Mouse (Mus musculus): Measurements from ENCODE around the gene Kdelr2. TPM values are rescaled to one million over a fixed set of nuclear protein-coding genes. Genes with fewer than 3 reads are reported as not detected.

Kdelr2 gene
- total RNA-seq, 2 experiments from 2014 or later, result 114 to 116 TPM

GRCm38 (mm10) chr5:143470421-143471164 is 67.0 kb downstream of the Kdelr2 start:
- peak in 1 of 2 experiments; percentile 47 for DNase-seq

- DNase-seq, result no peak
These were observed 67.5 kb downstream of the Kdelr2 start for GRCm38 (mm10) chr5:143471165-143471546.

Other genes with a start within 250 kb of the Kdelr2 start
- 10 to 100 TPM; 11.3 to 11.7 TPM for gene Rbak, start 223.1 kb upstream of the Kdelr2 start, total RNA-seq (2021)
- gene Spdye4b, start 222.8 kb upstream of the Kdelr2 start, total RNA-seq (2021), result not detected
- not detected for gene Spdye4a, start 176.9 kb upstream of the Kdelr2 start, total RNA-seq (2021)
- 10 to 100 TPM; 22.2 to 22.9 TPM for gene Zfp12, start 168.7 kb upstream of the Kdelr2 start, total RNA-seq (2021)
- 1 to 10 TPM; 5.2 to 9.7 TPM for gene Zfp316, start 133.8 kb upstream of the Kdelr2 start, total RNA-seq (2021)
- under 1 TPM; 0.36 to 0.40 TPM for gene Zfp853, start 110.2 kb upstream of the Kdelr2 start, total RNA-seq (2021)
- gene E130309D02Rik, start 88.5 kb upstream of the Kdelr2 start, total RNA-seq (2021), result 10 to 100 TPM; 24.2 to 33.2 TPM
- gene Zdhhc4, start 74.6 kb upstream of the Kdelr2 start, total RNA-seq (2021), result 10 to 100 TPM; 54.7 to 60.4 TPM
- gene Grid2ip, start 46.5 kb upstream of the Kdelr2 start, total RNA-seq (2021), result under 1 TPM; 0.20 to 0.30 TPM
- 10 to 100 TPM; 14.4 to 20.7 TPM for gene Daglb, start 60.7 kb downstream of the Kdelr2 start, total RNA-seq (2021)
- 100 to 1,000 TPM; 372 to 394 TPM for gene Rac1, start 124.2 kb downstream of the Kdelr2 start, total RNA-seq (2021)
- 100 to 1,000 TPM; 120 to 180 TPM for gene Cyth3, start 218.6 kb downstream of the Kdelr2 start, total RNA-seq (2021)